Mouse (Mus musculus) adrenal gland, postnatal 14 days (tissue): Measurements from ENCODE around the gene Cops4. TPM values are rescaled to one million over a fixed set of nuclear protein-coding genes. Genes with fewer than 3 reads are reported as not detected.

Experiments
- DNase-seq: peaks from one replicate; pipeline ENCODE4 v3.0.0; 2021; ENCODE audit warnings: mixed read lengths
- long read RNA-seq, 2 experiments: library from polyadenylated mRNA; stranded (forward); transcript quantifications; one replicate each; pipeline ENCODE4 v2.0.0; 2021
- total RNA-seq: library from RNA; stranded (reverse); gene quantifications from 2 replicates; pipeline ENCODE4 v1.2.3, GENCODE M21; 2021

The Cops4 gene
- 61.9 and 63.4 TPM in 2 replicates for total RNA-seq
- long read RNA-seq, experiment 1, transcript Cops4-201 (10 exons, 1,755 nt), result major isoform, 117 of 128 reads
- long read RNA-seq, experiment 1, partial matches to known transcripts, result 3 of 128 reads
- long read RNA-seq, experiment 1, other reads (novel, unspliced or antisense), result 8 of 128 reads
- long read RNA-seq, experiment 2, transcript Cops4-201 (10 exons, 1,755 nt), result major isoform, 96 of 109 reads
- long read RNA-seq, experiment 2, partial matches to known transcripts, result 1 of 109 reads
- long read RNA-seq, experiment 2, other reads (novel, unspliced or antisense), result 12 of 109 reads

- peak; percentile 98 for DNase-seq
These were observed at the start of gene Cops4 for GRCm38 (mm10) chr5:100518049-100519026. Gene Cops4 (plus strand): TSS chr5:100518309.

- DNase-seq, result no peak
These were observed 41.8 kb upstream of the Cops4 start for GRCm38 (mm10) chr5:100476328-100476727.

GRCm38 (mm10) chr5:100477604-100478003 lies 40.5 kb upstream of the Cops4 start:
- no peak for DNase-seq

GRCm38 (mm10) chr5:100483569-100483968 lies 34.5 kb upstream of the Cops4 start:
- no peak for DNase-seq

GRCm38 (mm10) chr5:100487120-100487519 lies 31.0 kb upstream of the Cops4 start:
- no peak for DNase-seq

GRCm38 (mm10) chr5:100488231-100488630 lies 29.9 kb upstream of the Cops4 start:
- DNase-seq, result no peak

- no peak for DNase-seq
These were observed 28.8 kb upstream of the Cops4 start for GRCm38 (mm10) chr5:100489340-100489739.

GRCm38 (mm10) chr5:100491704-100492103 lies 26.4 kb upstream of the Cops4 start:
- DNase-seq, result no peak

- DNase-seq, result peak; percentile 94
These were observed 19.5 kb upstream of the Cops4 start for GRCm38 (mm10) chr5:100498436-100499180.

GRCm38 (mm10) chr5:100499243-100499642 lies 18.9 kb upstream of the Cops4 start:
- DNase-seq, result no peak

- peak; percentile 49 for DNase-seq
These were observed 18.2 kb upstream of the Cops4 start for GRCm38 (mm10) chr5:100499831-100500304.

GRCm38 (mm10) chr5:100500458-100500961 lies 17.6 kb upstream of the Cops4 start, which contains the start of gene Lin54:
Gene Lin54 (minus strand): TSS chr5:100500639.
- peak; percentile 95 for DNase-seq

- DNase-seq, result no peak
These were observed 16.8 kb upstream of the Cops4 start for GRCm38 (mm10) chr5:100501267-100501666.

GRCm38 (mm10) chr5:100509247-100509646 lies 8.9 kb upstream of the Cops4 start:
- no peak for DNase-seq

GRCm38 (mm10) chr5:100512576-100512975 lies 5.5 kb upstream of the Cops4 start:
- DNase-seq, result no peak

- no peak for DNase-seq
These were observed 910 bp downstream of the Cops4 start for GRCm38 (mm10) chr5:100519027-100519411.

GRCm38 (mm10) chr5:100520223-100520622 lies 2.1 kb downstream of the Cops4 start:
- DNase-seq, result no peak

- no peak for DNase-seq
These were observed 5.2 kb downstream of the Cops4 start for GRCm38 (mm10) chr5:100523331-100523730.

- DNase-seq, result no peak
These were observed 6.8 kb downstream of the Cops4 start for GRCm38 (mm10) chr5:100524921-100525320.

- DNase-seq, result no peak
These were observed 7.5 kb downstream of the Cops4 start for GRCm38 (mm10) chr5:100525620-100526019.

GRCm38 (mm10) chr5:100526164-100526563 lies 8.1 kb downstream of the Cops4 start:
- DNase-seq, result peak; percentile 42

GRCm38 (mm10) chr5:100535826-100536225 lies 17.7 kb downstream of the Cops4 start:
- no peak for DNase-seq
